Mouse (Mus musculus) adrenal gland, postnatal 25 days (tissue): ENCODE results near the gene Arhgef3. TPM values are rescaled to one million over a fixed set of nuclear protein-coding genes. Genes with fewer than 3 reads are reported as not detected.

Source experiments
- DNase-seq: peaks from one replicate; pipeline ENCODE4 v3.0.0; 2021; ENCODE audit warnings: mixed read lengths
- total RNA-seq: library from RNA; stranded (reverse); gene quantifications from 2 replicates; pipeline ENCODE4 v1.2.3, GENCODE M21; 2021

The Arhgef3 gene
- total RNA-seq, 1 experiment from 2014 or later, result 47.8 TPM

DNA sequence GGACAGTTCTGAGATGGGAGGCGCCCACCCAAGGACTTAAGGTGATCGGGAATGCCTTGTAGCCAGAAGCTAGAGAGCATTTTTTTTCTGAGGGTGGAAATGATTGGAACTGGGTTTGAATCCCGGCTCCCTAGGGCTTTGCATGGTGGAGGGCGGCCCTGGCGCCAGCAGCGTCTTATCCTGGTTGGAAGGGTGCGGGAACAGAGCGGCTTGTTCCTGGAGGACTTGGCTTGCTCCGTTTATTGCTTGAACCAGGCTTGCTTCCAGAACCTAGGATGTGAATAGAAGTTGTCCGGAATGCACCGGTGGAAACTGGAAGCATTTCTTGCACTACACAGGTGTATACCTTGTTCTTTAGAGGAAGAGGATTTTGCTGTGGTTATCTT, 569 bp downstream of the Arhgef3 start:
- no peak for DNase-seq

DNA sequence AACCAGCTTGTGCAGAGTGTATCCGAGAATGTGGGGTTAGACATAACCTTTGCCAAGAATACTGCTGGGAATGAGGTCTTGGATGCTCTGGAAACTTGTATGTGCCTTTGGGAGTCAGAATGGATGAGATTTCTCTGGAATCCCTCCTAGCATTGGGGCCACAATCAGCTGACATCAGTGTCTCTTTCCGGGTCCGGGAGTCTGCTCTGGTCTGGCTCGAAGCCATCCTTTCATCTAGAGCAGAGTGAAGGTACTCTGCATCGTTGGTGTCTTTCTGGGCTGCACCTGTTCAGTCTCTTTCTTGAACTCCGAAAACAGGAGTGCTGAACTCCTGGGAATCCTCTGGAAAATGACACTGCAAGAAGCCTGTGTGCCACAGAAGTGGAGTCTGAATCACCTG, 1.3 kb downstream of the Arhgef3 start:
- DNase-seq, result no peak

DNA sequence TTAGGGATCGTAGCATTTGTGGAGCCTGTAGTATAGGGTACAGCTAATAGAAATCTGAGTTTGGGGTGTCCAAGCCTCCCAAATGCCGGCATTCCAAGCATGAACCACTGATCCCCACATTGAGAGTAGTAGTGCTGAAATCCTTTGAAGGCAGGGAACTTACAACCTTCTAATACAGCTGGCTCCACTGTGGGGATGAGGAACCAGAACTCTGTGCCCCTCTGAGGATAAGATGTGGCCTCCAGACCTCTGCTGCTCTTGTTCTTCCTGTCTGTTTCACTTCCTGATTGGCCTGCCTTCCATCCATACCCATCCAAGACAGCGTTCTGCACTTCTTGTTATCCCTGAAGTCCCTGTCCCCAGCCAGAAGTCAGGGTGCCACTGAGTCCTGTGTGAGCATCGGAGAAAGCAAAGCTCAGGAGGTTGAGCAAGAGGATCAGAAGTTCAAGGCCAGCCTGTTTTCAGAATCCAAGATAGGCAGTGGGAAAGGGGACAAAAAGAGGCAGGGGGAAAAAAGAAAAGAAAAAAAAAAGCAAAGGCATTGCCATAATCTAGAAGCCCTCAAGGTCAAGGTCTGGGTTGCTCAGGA, 2.0 kb downstream of the Arhgef3 start:
- DNase-seq, result no peak

DNA sequence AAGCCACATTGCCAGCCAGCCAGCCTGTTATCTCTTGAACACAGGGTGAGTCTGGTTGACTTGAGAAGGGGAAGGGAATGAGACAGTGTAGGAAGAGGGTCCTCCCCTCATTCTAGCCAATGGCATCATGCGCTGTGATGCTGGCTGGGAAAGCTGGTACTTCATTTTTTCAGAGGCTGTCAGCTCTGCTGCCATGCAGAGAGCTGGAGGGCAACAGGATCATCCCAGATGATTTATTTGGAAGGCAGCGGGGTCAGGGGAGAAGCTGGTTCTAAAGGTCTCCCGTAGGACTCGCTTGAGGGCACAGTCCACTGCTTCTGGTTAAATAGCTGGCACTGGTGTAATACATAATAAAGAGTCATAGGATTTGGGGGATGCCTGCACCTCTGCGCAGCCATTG, 3.8 kb downstream of the Arhgef3 start:
- DNase-seq, result no peak

DNA sequence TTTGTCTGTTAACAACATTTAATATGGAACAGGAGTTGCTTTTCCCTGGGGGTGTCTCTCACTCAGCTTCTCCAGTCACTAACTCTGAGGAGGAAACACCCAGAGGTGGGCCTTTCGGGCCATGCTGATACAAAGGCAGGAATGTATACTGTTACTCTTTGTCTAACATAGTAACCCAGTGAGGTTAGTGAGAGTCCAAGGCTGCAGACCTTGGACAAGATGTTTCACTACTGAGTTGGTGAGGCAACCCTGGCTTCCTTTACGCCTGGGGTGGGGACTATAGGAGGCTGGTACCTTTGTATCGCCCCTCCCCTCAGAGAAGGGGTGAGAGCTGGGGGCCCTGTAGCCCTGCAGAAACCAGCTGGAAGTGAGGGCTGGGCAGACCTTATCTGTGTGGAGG, 7.9 kb downstream of the Arhgef3 start:
- no peak for DNase-seq

DNA sequence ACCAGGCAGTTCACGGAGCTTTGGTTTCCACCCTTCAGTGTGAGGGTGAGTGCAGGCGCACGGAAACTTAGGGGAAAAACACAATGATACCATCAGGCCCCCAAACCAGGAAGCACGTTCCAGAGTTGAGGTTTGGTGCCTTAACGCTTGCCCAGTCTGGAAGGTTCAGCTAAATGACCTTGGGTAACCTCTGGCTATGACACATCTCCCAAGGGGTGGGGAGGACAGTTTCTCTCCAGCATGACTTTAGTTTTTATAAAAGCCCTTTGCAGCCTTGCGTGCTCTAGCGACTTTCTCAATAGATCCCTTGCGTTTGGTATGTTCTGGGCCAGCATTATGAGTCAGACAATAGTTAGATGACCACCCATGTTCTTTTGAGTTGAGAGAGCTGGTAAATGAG, 8.8 kb downstream of the Arhgef3 start:
- DNase-seq, result peak; percentile 26

DNA sequence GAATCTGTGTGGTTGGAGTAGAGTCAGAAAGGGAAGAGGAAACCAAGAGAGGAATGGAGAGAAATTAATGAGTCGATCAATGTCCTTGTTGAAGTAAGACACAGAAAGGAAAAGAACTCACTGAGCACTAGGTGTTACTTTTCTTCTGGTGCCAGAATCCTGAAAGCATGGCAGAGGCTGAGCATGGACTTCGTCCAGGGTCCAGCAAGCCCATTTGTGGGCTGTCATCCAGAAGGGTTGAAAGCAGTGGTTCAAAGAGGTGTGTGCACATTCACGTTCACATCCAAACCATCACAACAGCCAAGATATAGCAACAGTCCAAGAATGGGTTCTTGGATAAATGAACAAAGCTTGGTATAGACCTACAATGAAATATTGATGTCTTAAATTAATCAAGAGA, 15.3 kb downstream of the Arhgef3 start:
- no peak for DNase-seq

DNA sequence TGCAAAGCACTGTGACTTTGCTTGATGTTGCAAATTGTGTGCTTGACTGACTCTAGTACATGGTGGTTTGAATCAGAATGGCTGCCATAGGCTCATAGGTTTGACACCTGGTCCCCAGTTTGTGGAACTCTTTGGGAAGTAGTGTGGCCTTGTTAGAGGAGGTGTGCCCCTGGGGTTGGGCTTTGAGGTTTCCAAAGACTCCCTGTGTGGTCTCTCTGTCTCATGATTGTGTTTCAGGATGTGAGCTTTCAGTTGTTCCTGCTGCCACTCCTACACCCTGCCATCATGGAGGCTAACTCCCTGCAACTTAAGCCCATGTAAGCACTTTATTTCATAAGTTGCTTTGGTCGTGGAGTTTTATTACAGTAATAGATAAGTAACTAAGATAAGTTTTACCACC, 16.0 kb downstream of the Arhgef3 start:
- no peak for DNase-seq

DNA sequence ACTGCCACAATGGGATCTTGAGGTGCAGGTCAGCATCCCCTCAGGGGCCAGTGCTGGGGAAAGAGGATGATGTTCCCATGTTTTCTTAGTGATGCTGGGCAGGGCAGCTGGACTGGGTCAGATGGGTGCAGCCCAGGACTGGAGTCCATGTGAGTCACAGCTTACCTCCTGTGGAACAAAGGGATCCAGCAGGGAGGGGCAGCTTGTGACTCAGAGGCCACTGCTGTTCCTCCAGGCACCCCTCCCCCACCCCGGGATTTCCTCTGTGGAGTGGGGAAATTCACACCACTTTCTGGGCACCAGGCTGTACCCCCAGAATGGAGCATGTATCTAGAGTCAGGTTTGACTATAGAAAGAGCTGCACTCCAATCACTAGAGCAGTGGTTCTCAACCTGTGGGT, 16.8 kb downstream of the Arhgef3 start:
- peak; percentile 44 for DNase-seq

DNA sequence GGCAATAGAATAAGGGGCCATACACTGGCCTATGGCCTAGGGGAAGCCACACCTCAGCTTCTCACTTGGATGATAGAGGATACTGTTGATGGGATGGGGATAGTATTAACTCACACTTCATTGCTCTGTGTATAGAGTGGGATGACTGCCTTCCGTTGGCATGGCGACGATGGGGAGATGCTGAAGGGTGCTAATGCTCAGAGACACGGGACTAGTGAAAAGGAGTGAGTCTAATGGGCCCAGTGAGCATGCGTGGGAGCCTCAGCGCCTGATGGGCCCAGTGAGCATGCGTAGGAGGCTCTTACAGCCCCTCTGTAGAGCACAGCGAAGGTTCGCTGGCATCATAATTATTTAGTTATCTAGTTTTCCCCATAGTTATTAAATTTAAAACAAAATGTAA, 24.2 kb downstream of the Arhgef3 start:
- DNase-seq, result no peak

DNA sequence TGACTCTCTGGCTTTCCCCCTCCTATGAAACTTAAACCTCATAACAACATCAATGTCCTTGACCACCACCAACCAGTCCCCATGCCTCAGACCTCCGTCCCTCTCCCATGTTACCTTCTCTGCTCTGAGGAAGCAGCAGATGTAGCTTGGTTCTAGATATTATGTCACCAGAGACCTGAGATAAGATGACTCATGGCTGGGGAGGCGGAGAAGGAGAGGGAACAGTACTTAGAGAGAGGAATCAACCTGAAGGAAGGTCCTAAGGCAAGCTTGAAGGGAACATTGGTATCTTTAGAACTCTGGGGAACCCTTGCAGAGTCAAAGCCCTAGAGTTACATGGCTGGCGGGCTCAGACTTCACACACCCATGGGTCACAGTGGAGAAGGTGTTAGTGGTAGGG, 25.3 kb downstream of the Arhgef3 start:
- DNase-seq, result no peak

DNA sequence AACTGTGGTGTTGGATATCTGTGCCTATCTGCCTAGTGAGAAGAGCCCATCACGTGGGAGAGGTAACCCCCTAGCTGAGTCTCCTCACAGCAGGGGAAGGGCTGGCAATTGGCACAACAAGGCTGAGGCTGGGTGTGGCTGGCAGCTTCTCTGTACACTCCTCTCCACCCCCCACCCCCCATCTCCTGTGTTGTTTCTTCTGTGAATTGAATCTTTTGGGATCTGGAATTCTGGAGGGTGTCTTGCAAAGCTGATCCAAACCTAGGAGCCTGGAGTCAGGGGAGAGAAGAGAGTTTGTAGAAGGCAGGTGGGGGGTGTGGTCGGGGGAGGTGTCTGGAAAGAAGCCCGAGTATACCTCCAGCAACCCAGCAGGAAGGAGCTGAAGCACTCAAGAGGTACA, 26.8 kb downstream of the Arhgef3 start:
- no peak for DNase-seq

DNA sequence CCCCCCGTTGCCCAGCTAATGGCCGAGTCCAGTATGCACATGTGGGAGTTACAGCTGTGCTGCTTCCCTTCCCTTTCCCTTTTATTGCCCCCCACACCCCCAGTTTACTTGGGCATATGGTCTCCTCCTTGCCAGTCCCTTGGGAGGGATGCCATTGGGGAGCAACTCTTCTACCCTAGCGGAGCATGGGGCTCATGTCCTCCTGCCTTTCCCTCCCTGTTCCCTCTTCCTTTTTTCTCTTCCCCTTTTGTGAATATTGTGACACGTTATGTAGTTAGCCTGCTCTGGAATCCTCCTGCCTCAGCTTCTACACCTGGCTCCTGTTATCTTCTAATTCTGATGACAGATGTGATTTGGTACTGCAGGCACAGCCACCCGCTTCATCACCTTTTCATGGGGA, 28.0 kb downstream of the Arhgef3 start:
- DNase-seq, result no peak

DNA sequence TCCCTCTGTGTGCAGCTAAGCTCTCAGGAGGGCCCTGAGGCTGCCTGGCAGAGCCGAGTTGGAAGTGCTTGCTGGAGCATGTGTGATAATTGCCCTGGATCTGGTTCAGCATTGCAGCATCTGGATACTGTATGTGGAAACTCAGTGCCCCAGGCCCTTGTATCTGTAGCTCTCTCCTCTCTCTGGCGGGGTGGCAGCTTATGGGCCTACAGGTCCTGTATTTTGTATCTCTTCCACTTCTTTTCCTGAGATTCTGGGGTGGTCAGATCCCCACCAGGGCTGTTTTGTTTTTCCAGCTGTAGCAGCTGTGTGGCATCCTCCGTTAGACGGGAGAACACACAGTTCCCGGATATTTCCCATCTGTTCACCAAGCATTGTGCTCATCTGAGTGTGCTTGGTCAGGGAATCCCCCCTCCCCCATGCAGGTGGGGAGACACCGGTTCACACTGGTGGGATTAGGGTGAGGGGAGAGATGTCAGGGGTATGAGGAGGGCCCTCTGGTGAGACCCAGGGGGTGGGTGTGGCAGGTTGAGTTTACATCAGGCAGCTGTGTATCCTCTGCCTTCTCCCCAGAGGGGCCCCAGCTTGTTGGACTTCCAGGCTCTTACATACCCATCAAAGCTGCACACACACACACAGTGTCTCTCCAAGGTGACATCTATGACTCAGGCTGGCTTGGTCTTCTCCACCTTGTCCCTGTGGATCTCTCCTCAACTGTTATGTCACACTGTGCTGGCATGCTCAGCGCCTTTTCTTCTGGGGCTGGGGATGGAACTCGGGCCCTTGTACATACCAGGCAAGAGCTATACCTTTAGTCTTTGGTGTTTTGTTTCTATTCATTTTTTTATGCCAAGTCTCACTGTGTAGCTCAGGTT, 30.7 kb downstream of the Arhgef3 start:
- peak; percentile 19 for DNase-seq

DNA sequence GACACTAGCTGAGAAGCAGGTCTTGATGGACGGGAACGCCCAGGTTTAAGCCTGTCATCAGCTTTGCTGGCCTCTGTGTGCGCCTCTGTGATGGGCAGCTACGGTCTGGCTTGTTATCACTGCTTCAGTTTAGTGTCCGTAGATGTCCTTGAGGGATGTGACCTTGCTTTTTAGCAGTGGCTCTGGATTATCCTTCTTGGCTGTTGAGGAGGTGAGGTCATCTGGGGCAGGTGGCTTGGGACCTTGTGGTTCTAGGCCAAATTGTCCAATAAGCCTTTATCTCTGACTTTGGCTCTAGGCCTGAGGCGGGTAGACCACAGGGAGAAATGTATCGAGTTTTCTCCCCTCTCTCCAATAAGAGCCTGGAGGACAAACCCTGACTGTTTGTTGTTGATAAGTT, 33.0 kb downstream of the Arhgef3 start:
- no peak for DNase-seq

DNA sequence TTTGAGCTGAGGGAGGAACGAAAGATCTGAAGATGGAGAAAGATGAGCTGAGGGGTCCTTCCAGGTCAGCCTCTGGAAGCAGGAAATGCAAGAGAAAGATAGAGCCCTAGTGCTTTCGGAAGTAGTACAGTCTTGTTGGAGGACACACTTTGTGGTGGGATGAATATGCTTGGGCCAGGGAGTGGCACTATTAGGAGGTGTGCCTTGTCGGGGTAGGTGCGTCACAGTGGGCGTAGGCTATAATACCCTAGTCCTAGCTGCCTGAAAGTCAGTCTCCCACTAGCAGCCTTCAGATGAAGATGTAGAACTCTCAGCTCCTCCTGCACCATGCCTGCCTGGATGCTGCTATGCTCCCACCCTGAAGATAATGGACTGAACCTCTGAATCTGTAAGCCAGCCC, 34.7 kb downstream of the Arhgef3 start:
- DNase-seq, result no peak

DNA sequence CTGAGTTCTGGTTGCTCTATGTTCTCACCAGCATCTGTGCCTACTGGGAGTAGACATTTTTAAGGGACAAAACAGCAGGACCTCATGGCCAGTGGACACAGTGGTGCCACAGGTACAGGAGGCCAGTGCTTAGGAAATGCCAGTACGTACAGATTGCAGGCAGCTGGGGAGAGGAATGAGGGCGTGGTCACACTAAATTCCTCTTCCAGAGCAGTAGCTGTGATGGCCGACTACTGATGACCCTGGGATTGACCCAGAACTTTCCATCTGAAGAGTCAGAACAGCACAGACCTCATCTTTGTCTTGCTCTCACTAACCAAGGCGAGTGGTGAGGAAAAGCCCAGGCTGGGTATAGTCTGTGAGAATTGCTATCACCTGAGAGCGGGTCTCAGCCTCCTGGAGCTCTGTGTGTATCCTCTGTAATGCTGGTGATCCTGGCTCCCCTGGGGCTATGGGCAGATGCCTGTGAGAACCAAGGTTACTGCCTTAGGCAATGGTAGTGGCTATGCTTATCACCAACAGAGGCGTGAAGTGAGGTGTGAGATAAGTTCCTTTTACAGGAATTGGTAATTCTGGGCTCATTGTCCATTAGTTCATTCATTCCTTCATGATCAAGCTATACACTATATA, 35.4 kb downstream of the Arhgef3 start:
- DNase-seq, result no peak

DNA sequence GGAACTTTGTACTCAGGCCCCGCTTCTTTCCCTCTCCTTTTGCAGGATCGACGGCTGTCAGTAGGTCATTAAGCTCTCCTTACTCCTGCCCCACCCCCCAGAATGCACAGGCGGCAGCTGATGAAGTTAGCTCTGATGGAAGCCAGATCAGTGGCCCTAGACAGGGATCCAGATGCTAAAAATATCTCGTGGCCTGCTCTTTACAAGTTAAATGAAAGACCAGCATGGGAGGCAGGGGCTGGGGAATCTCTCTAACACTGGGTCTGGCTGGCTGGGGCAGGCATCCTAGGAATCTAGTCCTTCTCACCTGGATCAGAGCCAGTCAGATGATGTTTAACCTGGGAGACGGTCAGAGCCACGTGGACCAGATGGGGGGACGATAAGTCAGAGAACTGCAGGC, 36.7 kb downstream of the Arhgef3 start:
- no peak for DNase-seq

DNA sequence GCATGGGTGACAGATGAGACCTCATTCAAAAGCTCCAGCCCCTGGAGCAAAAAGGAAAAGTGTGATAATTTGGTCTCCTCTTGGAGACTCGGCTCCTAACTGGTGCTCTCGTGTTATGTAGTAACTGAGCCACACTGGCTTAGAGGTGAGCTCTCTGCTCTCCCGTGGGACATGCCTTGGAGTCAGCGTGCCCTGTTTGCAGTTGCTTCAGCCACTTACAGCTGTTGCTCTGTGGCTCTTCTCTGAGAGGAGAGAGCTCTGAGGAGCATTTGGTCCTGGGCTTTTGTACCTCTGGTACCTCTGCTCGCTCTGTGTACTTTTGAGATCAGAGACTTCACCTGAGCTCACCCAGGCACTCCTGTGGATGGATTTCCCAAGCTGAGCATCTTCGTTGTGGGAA, 40.4 kb downstream of the Arhgef3 start:
- DNase-seq, result no peak

DNA sequence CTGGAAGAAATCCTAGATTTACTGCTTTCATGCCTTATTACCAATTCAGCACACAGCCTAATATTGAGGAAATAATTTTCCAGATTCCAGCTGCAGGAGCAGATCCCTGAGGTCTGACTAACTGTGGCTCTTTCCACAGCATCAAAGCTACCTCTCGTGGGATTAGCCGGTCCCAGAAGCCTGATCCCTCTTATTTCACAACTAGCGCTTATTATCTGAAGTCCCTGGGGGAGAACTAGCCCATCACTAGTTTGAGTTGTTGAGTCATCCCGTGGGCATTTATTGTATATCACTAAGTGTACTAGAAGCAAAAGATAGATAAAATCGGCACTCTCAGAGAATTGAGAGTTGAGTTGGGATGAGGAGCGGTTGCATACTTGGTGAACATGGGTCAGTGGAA, 41.3 kb downstream of the Arhgef3 start:
- no peak for DNase-seq

DNA sequence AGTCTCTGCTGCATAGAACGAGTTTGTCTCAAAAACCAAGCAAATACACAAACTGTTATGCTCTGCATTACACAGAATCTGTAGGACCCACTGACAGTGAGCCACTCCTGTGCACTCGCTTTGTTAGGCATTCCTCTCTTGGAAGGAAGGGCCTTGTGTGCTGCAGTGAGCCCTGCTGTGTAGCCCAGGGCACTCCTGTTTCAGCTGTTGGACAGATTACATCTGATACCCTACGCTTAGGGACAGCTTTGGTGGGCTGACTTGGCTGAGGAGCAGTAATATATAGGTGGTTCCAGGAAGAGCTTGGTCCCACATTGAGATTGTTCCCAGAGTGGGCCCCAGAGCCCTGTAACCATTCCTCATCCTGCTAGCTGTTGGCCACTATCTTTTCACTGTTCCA, 43.4 kb downstream of the Arhgef3 start:
- DNase-seq, result no peak

DNA sequence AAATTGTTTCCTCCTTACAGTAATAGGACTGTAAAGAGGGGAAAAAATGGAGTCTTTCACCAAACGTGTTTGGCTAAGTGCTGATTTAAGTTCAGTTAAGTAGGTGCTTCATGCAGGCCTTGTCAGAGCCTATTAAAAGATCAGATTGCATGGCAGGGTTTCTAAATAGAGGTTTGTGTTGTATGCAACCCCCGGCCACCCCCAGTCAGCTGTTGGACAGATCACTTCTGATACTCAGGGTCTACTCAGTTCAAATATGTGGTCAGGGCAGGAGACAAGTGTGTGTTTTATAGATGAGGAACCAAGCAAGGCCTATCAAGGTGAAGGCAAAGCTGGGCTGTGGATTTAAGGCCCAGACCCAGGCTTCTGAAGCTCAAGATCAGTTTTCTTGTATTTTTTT, 44.1 kb downstream of the Arhgef3 start:
- DNase-seq, result no peak

DNA sequence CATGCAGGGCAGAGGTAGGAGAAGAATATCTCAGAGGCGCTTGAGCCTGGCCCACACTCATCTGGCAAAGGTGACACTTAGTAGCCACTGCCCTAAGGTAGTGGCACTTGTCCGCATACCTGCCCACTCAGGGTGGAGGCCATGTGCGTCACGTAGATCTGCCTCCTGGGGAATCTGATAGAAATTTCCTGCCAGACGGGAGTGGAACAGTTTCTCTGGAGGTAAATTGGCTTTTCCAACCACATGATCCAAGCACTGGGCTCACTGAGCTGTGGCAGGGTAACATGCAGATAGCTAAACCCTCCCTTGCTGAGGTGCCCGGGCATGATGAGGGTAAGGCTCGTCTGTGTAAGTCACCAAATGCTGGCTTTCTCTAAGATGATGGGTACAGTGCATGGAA, 46.1 kb downstream of the Arhgef3 start:
- DNase-seq, result no peak

DNA sequence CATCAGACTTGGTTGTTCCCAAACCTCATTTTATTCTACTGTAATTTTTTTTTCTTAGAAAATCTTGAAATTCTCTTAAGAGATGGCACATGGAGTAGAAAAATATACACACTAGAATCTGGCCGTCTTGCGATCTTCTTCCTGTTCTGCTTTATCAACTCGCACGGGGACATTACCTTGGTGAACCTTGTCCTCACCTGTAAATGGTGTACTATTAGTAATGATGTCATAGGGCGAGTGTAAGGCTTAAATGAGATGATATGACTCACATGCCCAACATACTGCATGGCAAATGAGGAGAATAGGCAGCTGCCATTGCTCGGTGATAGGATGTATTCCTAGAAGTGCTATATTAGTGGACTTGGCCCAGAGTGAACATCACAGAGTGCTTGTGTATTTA, 49.9 kb downstream of the Arhgef3 start:
- DNase-seq, result no peak
